Mouse (Mus musculus) kidney, adult 2 months (tissue): ENCODE measurements around the gene 4930452B06Rik. TPM values are rescaled to one million over a fixed set of nuclear protein-coding genes. Genes with fewer than 3 reads are reported as not detected.

Source experiments
- DNase-seq: peaks from one replicate; pipeline ENCODE4 v3.0.0; 2021
- H3K27ac ChIP-seq: fragments of 200-500 bp; 2 replicates; pipeline ENCODE4 v1.5.1; 2012; ENCODE audit warnings: low read depth, low read length, control low read depth, inconsistent platforms; ENCODE audit not compliant: insufficient read depth
- H3K27me3 ChIP-seq: fragments of 200-500 bp; replicated peaks from 2 replicates; pipeline ENCODE4 v1.6.1; 2012; ENCODE audit warnings: mild to moderate bottlenecking, moderate library complexity, low read length, inconsistent platforms; ENCODE audit not compliant: control insufficient read depth, insufficient read depth
- H3K36me3 ChIP-seq: fragments of 200-500 bp; 2 replicates; pipeline ENCODE4 v1.6.1; 2012; ENCODE audit warnings: mild to moderate bottlenecking, moderate library complexity, low read length, inconsistent platforms; ENCODE audit not compliant: control insufficient read depth, insufficient read depth
- H3K4me1 ChIP-seq: fragments of 200-500 bp; 2 replicates; pipeline ENCODE4 v1.6.1; 2011; ENCODE audit warnings: low read length; ENCODE audit not compliant: control insufficient read depth, insufficient read depth
- H3K4me3 ChIP-seq: fragments of 200-500 bp; 2 replicates; pipeline ENCODE4 v1.5.1; 2011; ENCODE audit warnings: mild to moderate bottlenecking, low read depth, low read length, control low read depth; ENCODE audit not compliant: insufficient read depth
- CTCF ChIP-seq: fragments of 200-500 bp; conservative IDR thresholded peaks from 2 replicates; pipeline ENCODE4 v1.5.1; 2011; ENCODE audit warnings: low read depth, mild to moderate bottlenecking, control low read depth, low read length, moderate library complexity, mixed read lengths; ENCODE audit not compliant: insufficient read depth, insufficient read length
- POLR2A ChIP-seq: fragments of 200-500 bp; IDR thresholded peaks from one replicate; pipeline ENCODE4 v1.6.1; 2011; ENCODE audit warnings: low read depth, low read length, control low read depth
- WGBS: fragments of 180-500 bp; shearing (Covaris S2); methylation state at CpG from one replicate; pipeline ENCODE4 v1.1.7; 2018; 5-methylcytosine and 5-hydroxymethylcytosine counted together
- polyA plus RNA-seq: library from polyadenylated mRNA; depleted of rRNA; stranded (reverse); fragments of >200 nt; gene quantifications from 2 replicates; pipeline ENCODE4 v1.2.3, GENCODE M21; 2012

4930452B06Rik gene
- polyA plus RNA-seq, 1 experiment = 0.58 TPM

GRCm38 (mm10) chr14:8536024-8536423, 130.0 kb downstream of the 4930452B06Rik start:
- no peak for DNase-seq
- Histone ChIP-seq H3K27me3 (no peaks in the 10 kb centered on the region), H3K36me3 (no peaks in the 10 kb centered on the region), H3K4me3 (no peak overlapping the region), H3K4me1 (no peaks in the 10 kb centered on the region), H3K27ac (no peak overlapping the region)
- 95% methylated on average over 3 of the region's 3 CpGs for WGBS
- TF ChIP-seq POLR2A (no peak), CTCF (no peak)

GRCm38 (mm10) chr14:8525232-8525631, 140.8 kb downstream of the 4930452B06Rik start:
- Histone ChIP-seq H3K4me1 (no peaks in the 10 kb centered on the region), H3K4me3 (no peak overlapping the region), H3K27ac (no peak overlapping the region), H3K36me3 (no peaks in the 10 kb centered on the region), H3K27me3 (no peaks in the 10 kb centered on the region)
- WGBS = 92% methylated on average over 6 of the region's 6 CpGs
- DNase-seq = no peak
- TF ChIP-seq POLR2A (no peak), CTCF (no peak)

GRCm38 (mm10) chr14:8517681-8518080, 148.4 kb downstream of the 4930452B06Rik start:
- no peak for DNase-seq
- Histone ChIP-seq H3K4me1 (no peaks in the 10 kb centered on the region), H3K27me3 (no peaks in the 10 kb centered on the region), H3K4me3 (no peak overlapping the region), H3K36me3 (no peaks in the 10 kb centered on the region), H3K27ac (no peak overlapping the region)
- 70% methylated on average over 6 of the region's 6 CpGs for WGBS
- TF ChIP-seq POLR2A = no peak
- TF ChIP-seq CTCF = no peak

- no peak overlapping the region for H3K27ac ChIP-seq
- no peaks in the 10 kb centered on the region for H3K36me3 ChIP-seq
- no peaks in the 10 kb centered on the region for H3K4me1 ChIP-seq
- H3K27me3 ChIP-seq = no peaks in the 10 kb centered on the region
- WGBS = 97% methylated on average over 3 of the region's 3 CpGs
- no peak overlapping the region for H3K4me3 ChIP-seq
- TF ChIP-seq POLR2A (no peak), CTCF (no peak)
- no peak for DNase-seq
These were observed 152.0 kb downstream of the 4930452B06Rik start for GRCm38 (mm10) chr14:8514071-8514470.

- no peak for DNase-seq
- 70% methylated on average over 4 of the region's 4 CpGs for WGBS
These were observed 154.8 kb downstream of the 4930452B06Rik start for GRCm38 (mm10) chr14:8511276-8511675.

GRCm38 (mm10) chr14:8510288-8510959, 155.6 kb downstream of the 4930452B06Rik start:
- Histone ChIP-seq H3K4me1 (no peaks in the 10 kb centered on the region), H3K27ac (no peak overlapping the region), H3K4me3 (no peak overlapping the region), H3K27me3 (no peaks in the 10 kb centered on the region), H3K36me3 (no peaks in the 10 kb centered on the region)
- no peak for DNase-seq
- 94% methylated on average over 10 of the region's 10 CpGs for WGBS
- TF ChIP-seq POLR2A = no peak
- TF ChIP-seq CTCF = no peak

More at GRCm38 (mm10) chr14:8511276-8511675, 154.8 kb downstream of the 4930452B06Rik start:
- H3K27ac ChIP-seq = no peak overlapping the region
- no peaks in the 10 kb centered on the region for H3K27me3 ChIP-seq
- H3K36me3 ChIP-seq = no peaks in the 10 kb centered on the region
- no peak for TF ChIP-seq POLR2A
- no peak for TF ChIP-seq CTCF
- no peak overlapping the region for H3K4me3 ChIP-seq
- H3K4me1 ChIP-seq = no peaks in the 10 kb centered on the region

- DNase-seq = no peak
- H3K27me3 ChIP-seq = no peaks in the 10 kb centered on the region
- no peak for TF ChIP-seq POLR2A
- TF ChIP-seq CTCF = no peak
- no peak overlapping the region for H3K4me3 ChIP-seq
- no peaks in the 10 kb centered on the region for H3K36me3 ChIP-seq
- H3K27ac ChIP-seq = no peak overlapping the region
- H3K4me1 ChIP-seq = no peaks in the 10 kb centered on the region
These were observed 157.4 kb downstream of the 4930452B06Rik start for GRCm38 (mm10) chr14:8508669-8509068.

- no peak overlapping the region for H3K27ac ChIP-seq
- WGBS = 97% methylated on average over 2 of the region's 2 CpGs
- no peak for DNase-seq
These were observed 161.8 kb downstream of the 4930452B06Rik start for GRCm38 (mm10) chr14:8504206-8504605.

More at GRCm38 (mm10) chr14:8504206-8504605, 161.8 kb downstream of the 4930452B06Rik start:
- no peaks in the 10 kb centered on the region for H3K4me1 ChIP-seq
- H3K27me3 ChIP-seq = no peaks in the 10 kb centered on the region
- TF ChIP-seq CTCF = no peak
- no peak for TF ChIP-seq POLR2A
- H3K36me3 ChIP-seq = no peaks in the 10 kb centered on the region
- no peak overlapping the region for H3K4me3 ChIP-seq
